Mouse (Mus musculus) granulocyte monocyte progenitor cell, adult 5-6 weeks (primary cell): ENCODE data around the gene Heca. TPM values are rescaled to one million over a fixed set of nuclear protein-coding genes. Genes with fewer than 3 reads are reported as not detected.

Experiments used
- total RNA-seq, 2 experiments: library from RNA; stranded (forward) in 1 of 2; stranded (reverse) in 1 of 2; fragments of 200-712, 200-1000 nt in 1 of 2; fragments of >200 nt in 1 of 2; fragmentation: Nextera tagmentation in 1 of 2; gene quantifications; 2 replicates each; pipeline ENCODE4 v1.2.3; 2014 to 2017

Heca gene
- total RNA-seq, 2 experiments from 2014 or later = 15.8 to 16.0 TPM

Other genes starting within 250 kb of the Heca start
- gene Cited2, start 224.8 kb downstream of the Heca start, total RNA-seq (2014; fragmentation: Nextera tagmentation) = 96.5 and 128 TPM in 2 replicates
- gene Cited2, start 224.8 kb downstream of the Heca start, total RNA-seq (2017) = 50.0 and 64.9 TPM in 2 replicates
- gene Txlnb, start 151.8 kb downstream of the Heca start, total RNA-seq (2014; fragmentation: Nextera tagmentation) = 1.5 and 1.9 TPM in 2 replicates
- 0.73 and 1.6 TPM in 2 replicates for gene Txlnb, start 151.8 kb downstream of the Heca start, total RNA-seq (2017)
- 299 and 316 TPM in 2 replicates for gene Abracl, start 75.2 kb upstream of the Heca start, total RNA-seq (2014; fragmentation: Nextera tagmentation)
- gene Abracl, start 75.2 kb upstream of the Heca start, total RNA-seq (2017) = 354 and 417 TPM in 2 replicates
- gene Reps1, start 107.8 kb upstream of the Heca start, total RNA-seq (2014; fragmentation: Nextera tagmentation) = 55.7 and 61.4 TPM in 2 replicates
- gene Reps1, start 107.8 kb upstream of the Heca start, total RNA-seq (2017) = 39.0 and 59.0 TPM in 2 replicates